Mouse (Mus musculus) C2C12 (cell line): Measurements from ENCODE around the gene BC107364.
"Not testable (repeated sequence)": the region's sequence is repeated elsewhere in the genome, so short reads cannot be mapped to it uniquely, and the experiment has no call there.

Experiments
- CEBPB ChIP-seq: IDR thresholded peaks from one replicate; pipeline ENCODE4 v1.6.1; 2011; ENCODE audit warnings: low read depth, mild to moderate bottlenecking, control low read depth, moderate library complexity
- CTCF ChIP-seq: IDR thresholded peaks from one replicate; pipeline ENCODE4 v1.5.1; 2011; ENCODE audit not compliant: control insufficient read depth, insufficient read depth, insufficient read length
- FOSL1 ChIP-seq: IDR thresholded peaks from one replicate; pipeline ENCODE4 v1.8.0; 2011; ENCODE audit warnings: mild to moderate bottlenecking, low read length; ENCODE audit not compliant: poor library complexity, insufficient read depth, severe bottlenecking
- MAX ChIP-seq: IDR thresholded peaks from one replicate; pipeline ENCODE4 v1.6.1; 2011; ENCODE audit warnings: mild to moderate bottlenecking, control low read depth
- MYOD1 ChIP-seq: IDR thresholded peaks from one replicate; pipeline ENCODE4 v1.6.1; 2011; ENCODE audit warnings: low read depth; ENCODE audit not compliant: control insufficient read depth, insufficient read length
- MYOG ChIP-seq: IDR thresholded peaks from one replicate; pipeline ENCODE4 v1.6.1; 2011; ENCODE audit not compliant: control insufficient read depth, insufficient read length; ENCODE audit errors: extremely low read depth
- USF1 ChIP-seq: IDR thresholded peaks from one replicate; pipeline ENCODE4 v1.6.1; 2011; ENCODE audit warnings: low read depth, mild to moderate bottlenecking, control low read depth, moderate library complexity

GRCm38 (mm10) chr3:96468335-96468734 is 16.2 kb upstream of the BC107364 start:
- TF ChIP-seq CTCF, USF1, MYOG, MYOD1, CEBPB, MAX, FOSL1: not testable (repeated sequence)
